Mouse (Mus musculus) neural tube, postnatal 0 days (tissue): Measurements from ENCODE around the gene Mark1. TPM values are rescaled to one million over a fixed set of nuclear protein-coding genes. Genes with fewer than 3 reads are reported as not detected.

Experiments
- polyA plus RNA-seq: library from polyadenylated mRNA; unstranded; fragments of >200 nt; fragmentation: Nextera tagmentation; extraction: Ambion mirVana; gene quantifications from 2 replicates; pipeline ENCODE4 v1.2.1, GENCODE M21; 2015

Gene Mark1
- polyA plus RNA-seq = 14.1 and 15.3 TPM in 2 replicates

DNA sequence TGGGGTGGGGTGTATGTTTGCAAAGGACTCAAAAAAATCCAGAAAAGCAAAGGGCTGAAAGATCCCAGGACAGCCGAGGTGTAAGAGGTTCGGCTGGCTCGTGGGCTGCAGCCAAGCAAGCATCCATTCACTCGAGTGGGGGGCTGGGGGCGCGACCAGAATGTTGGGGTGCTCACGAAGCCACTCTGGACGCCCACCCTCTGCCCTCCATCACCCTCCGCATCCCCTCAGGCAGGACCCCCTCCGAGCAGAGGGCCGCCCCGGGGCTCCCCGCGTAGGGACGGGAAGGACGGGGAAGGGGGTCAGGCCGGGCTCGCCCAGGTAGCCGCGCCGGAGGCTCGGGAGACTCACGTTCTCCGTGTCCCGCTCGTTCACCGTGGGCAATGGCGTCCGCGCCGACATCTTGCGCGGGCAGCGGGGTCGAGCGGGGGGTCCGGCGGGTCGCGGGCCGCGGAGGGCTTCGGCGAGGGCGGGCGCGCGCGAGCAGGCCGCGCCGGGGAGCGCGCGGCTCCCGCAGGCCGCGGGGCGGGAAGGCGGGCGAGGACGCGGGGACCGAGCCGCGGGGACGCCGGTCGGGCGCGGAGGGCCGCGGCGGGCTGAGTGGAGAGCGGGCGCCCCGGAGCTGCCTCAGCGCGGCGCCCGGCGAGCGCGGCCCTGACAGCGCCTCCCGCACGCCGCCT is at the start of gene Mark1:
Gene Mark1, minus strand, starts transcription at position 500 of the 680 bp plus-strand sequence.

DNA sequence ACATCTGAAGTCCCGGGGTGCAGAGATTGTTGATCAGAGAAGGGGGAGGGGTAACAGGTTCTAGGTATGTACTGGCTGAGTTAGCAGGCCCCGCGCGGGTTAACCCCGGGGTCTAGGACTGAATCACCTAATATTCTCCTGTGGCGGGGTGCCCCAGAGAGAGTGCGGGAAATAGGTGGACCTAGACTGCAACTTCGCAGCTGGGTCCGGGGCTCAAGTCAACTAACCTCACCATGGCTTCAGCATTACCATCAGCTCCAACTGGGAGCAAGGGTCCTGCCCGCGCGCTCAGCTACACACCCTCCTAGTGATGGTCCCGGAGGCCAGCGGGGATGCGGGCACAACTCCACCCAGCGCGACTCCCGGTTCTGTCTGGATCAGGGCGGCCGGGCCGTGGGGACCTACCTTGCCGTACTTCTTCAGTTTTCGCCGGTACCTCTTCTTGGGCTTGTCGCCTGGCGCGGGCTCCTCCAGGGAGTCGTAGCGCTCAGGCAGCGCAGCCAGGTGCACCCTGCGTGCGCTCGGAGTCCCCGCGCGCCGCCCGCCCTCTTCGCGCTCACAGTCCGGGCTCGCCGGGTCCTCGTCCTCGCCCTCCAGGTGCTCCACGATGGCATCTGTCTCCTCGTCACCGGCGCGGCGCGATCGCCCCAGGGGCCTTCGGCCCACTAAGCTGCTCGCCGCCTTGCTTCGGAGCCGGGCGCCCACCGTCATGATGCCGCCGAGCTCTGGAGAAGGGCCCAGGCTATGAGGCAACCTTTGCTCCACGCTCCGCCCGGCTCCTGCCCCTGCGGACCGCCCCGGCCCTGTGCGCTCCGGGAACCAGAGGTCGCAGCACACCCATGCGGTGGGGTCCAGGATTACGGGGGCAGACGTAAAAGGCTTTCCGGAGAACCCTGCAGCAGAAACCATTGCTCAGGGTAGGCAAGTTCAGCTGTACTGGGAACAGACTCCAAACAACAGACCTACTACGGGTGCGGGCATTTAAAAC is 116.8 kb downstream of the Mark1 start, which contains the start of gene C130074G19Rik:
Gene C130074G19Rik, minus strand, starts transcription at position 938 of the 988 bp plus-strand sequence.

Other genes starting within 250 kb of the Mark1 start
- 0.25 TPM in 2 replicates for gene Marc1, start 188.3 kb downstream of the Mark1 start, polyA plus RNA-seq
- 132 and 150 TPM in 2 replicates for gene Marc2, start 153.1 kb downstream of the Mark1 start, polyA plus RNA-seq
- 1.2 and 1.8 TPM in 2 replicates for gene C130074G19Rik, start 116.4 kb downstream of the Mark1 start, polyA plus RNA-seq
- gene Rab3gap2, start 204.5 kb upstream of the Mark1 start, polyA plus RNA-seq = 21.6 and 23.7 TPM in 2 replicates